Mouse (Mus musculus): ENCODE measurements around the gene Lgi1. TPM values are rescaled to one million over a fixed set of nuclear protein-coding genes. Genes with fewer than 3 reads are reported as not detected.
A peak's percentile ranks its signal among the peaks of the same experiment; 100 is the strongest.

Lgi1 gene
- polyA plus RNA-seq, 1 experiment from 2014 or later = 19.1 TPM

DNA sequence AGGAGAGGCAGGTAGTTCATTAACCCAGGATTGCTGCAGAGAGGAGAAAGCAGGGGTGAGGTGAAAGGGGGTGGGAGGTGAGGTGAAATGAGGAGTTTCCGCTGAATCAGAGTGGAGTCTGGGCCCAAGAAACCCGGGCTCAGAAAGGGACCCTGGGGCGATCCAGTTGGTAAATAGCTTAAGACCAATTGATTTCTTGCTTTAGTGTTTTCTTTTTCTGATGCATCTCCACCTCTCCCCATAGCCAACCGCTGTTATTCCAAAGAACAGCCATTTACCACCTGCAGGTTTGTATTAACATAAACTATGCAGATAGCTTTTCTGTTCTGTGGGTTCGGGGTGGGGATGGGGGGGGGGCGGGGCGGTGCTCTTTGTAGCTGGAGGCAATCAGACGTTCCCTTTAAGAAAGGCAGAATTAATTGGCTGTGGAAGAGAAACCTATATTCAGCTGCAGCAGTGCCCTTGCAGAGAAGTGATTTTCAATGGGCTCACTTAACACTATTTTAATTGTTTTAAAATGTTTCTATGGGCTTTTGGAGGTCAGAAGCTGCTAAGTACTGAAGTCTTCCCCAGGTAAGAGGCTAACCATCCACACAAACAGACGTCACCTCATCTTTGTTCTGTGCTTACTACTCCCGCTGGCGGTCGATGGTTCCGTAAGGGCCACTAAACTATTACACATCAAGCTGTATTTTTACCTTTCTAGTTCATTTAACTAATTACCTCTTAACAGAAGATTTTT is 84.1 kb downstream of the Lgi1 start:
- H3K36me3 ChIP-seq (ENCODE audit: control insufficient read depth, insufficient read depth) = no peaks in the 10 kb centered on the region
- H3K9me3 ChIP-seq (ENCODE audit: control insufficient read depth, low read length) = no peaks in the 10 kb centered on the region
- 6% methylated on average over 13 of the region's 13 CpGs for WGBS
- no peaks in the 10 kb centered on the region for H3K27me3 ChIP-seq (replicated peaks; ENCODE audit: control insufficient read depth, insufficient read depth, low read length)
- peak; percentile 84 for ATAC-seq
- H3K4me1 ChIP-seq (replicated peaks; ENCODE audit: control insufficient read depth, insufficient read depth, low read length) = peaks cover 10% of the 10 kb centered on the region
- peak overlapping the region; percentile 39 for H3K27ac ChIP-seq (ENCODE audit: low read length)
- peak overlapping the region; percentile 39 for H3K9ac ChIP-seq (replicated peaks; ENCODE audit: low read depth, low read length)
- peak overlapping the region; percentile 41 for H3K4me2 ChIP-seq (ENCODE audit: low read length)
- peak overlapping the region; percentile 42 for H3K4me3 ChIP-seq (replicated peaks; ENCODE audit: low read length)

DNA sequence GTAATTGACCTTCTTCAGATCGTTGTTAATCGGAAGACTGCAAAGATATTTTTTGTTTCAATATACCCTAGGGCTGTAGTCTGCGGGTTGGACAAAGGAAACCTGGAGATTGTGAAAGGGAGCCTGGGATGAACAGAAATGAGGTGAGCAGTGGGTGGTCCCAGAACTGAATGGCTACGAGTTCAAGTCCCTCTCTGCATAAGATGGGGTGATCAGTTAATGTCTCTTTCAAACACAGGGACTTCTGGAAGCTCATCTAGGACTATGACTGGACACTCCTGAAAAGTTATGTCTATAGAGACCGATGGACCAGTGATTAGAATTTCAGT is 84.6 kb downstream of the Lgi1 start:
- no peaks in the 10 kb centered on the region for H3K27me3 ChIP-seq (replicated peaks; ENCODE audit: control insufficient read depth, insufficient read depth, low read length)
- H3K4me3 ChIP-seq (replicated peaks; ENCODE audit: low read length) = peak overlapping the region; percentile 42
- WGBS = 28% methylated on average over 5 of the region's 5 CpGs
- H3K4me1 ChIP-seq (replicated peaks; ENCODE audit: control insufficient read depth, insufficient read depth, low read length) = peaks cover 10% of the 10 kb centered on the region
- 0 out of 2 replicates have a peak, but pooled peaks have one; percentile 13 for ATAC-seq
- peak overlapping the region; percentile 39; the same call in 1 of the 2 replicates for H3K27ac ChIP-seq (ENCODE audit: low read length)
- no peaks in the 10 kb centered on the region for H3K36me3 ChIP-seq (ENCODE audit: control insufficient read depth, insufficient read depth)
- no peaks in the 10 kb centered on the region for H3K9me3 ChIP-seq (ENCODE audit: control insufficient read depth, low read length)
- H3K9ac ChIP-seq (replicated peaks; ENCODE audit: low read depth, low read length) = peak overlapping the region; percentile 39; the same call in 1 of the 2 replicates
- H3K4me2 ChIP-seq (ENCODE audit: low read length) = peak overlapping the region; percentile 41

DNA sequence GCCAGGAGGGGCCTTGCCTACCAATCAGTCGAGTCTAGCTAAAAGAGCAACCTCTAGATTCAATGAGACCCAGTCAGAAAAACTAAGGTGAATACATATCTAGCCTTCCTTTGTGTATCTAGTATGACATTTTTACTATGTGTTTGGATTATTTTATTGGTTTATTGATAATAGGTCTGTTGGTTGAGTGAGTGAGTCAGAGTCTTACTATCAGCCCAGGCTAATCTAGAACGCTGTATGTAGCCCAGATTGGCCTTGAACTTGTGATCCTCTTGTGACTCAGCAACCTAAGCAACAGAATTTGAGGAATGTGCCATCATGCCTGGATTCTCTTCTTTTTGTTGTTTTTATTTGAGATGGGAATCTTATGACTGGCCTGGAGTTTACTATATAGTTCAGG is 86.9 kb downstream of the Lgi1 start:
- no peak for ATAC-seq
- Histone ChIP-seq H3K36me3 (ENCODE audit: control insufficient read depth, insufficient read depth) (no peaks in the 10 kb centered on the region), H3K27ac (ENCODE audit: low read length) (no peak overlapping the region), H3K4me1 (replicated peaks; ENCODE audit: control insufficient read depth, insufficient read depth, low read length) (peaks cover 10% of the 10 kb centered on the region), H3K9ac (replicated peaks; ENCODE audit: low read depth, low read length) (no peak overlapping the region), H3K9me3 (ENCODE audit: control insufficient read depth, low read length) (no peaks in the 10 kb centered on the region), H3K27me3 (replicated peaks; ENCODE audit: control insufficient read depth, insufficient read depth, low read length) (no peaks in the 10 kb centered on the region), H3K4me3 (replicated peaks; ENCODE audit: low read length) (no peak overlapping the region), H3K4me2 (ENCODE audit: low read length) (no peak overlapping the region)
- 89% methylated on average over 2 of the region's 2 CpGs for WGBS

DNA sequence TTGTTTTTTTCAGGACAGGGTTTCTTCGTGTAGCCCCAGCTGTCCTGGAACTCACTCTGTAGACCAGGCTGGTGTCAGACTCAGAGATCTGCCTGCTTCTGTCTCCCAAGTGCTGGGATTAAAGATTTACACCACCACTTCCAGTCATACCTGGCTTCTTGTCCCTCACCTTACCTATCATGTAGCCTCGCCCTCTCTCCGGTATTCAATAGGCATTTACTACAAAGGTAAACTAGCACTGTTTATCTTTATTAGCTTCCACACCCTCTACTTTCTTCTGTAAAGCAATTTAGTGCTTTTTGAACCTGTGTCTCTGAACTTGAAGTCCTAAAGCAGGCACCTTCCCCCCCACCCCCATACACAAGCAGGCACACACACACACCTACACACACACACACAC is 87.4 kb downstream of the Lgi1 start:
- H3K27me3 ChIP-seq (replicated peaks; ENCODE audit: control insufficient read depth, insufficient read depth, low read length) = no peaks in the 10 kb centered on the region
- no peak overlapping the region for H3K27ac ChIP-seq (ENCODE audit: low read length)
- 91% methylated on average over 3 of the region's 3 CpGs for WGBS
- H3K9me3 ChIP-seq (ENCODE audit: control insufficient read depth, low read length) = no peaks in the 10 kb centered on the region
- no peak for ATAC-seq
- H3K4me2 ChIP-seq (ENCODE audit: low read length) = no peak overlapping the region
- peaks cover 10% of the 10 kb centered on the region for H3K4me1 ChIP-seq (replicated peaks; ENCODE audit: control insufficient read depth, insufficient read depth, low read length)
- no peak overlapping the region for H3K9ac ChIP-seq (replicated peaks; ENCODE audit: low read depth, low read length)
- no peaks in the 10 kb centered on the region for H3K36me3 ChIP-seq (ENCODE audit: control insufficient read depth, insufficient read depth)
- H3K4me3 ChIP-seq (replicated peaks; ENCODE audit: low read length) = no peak overlapping the region

DNA sequence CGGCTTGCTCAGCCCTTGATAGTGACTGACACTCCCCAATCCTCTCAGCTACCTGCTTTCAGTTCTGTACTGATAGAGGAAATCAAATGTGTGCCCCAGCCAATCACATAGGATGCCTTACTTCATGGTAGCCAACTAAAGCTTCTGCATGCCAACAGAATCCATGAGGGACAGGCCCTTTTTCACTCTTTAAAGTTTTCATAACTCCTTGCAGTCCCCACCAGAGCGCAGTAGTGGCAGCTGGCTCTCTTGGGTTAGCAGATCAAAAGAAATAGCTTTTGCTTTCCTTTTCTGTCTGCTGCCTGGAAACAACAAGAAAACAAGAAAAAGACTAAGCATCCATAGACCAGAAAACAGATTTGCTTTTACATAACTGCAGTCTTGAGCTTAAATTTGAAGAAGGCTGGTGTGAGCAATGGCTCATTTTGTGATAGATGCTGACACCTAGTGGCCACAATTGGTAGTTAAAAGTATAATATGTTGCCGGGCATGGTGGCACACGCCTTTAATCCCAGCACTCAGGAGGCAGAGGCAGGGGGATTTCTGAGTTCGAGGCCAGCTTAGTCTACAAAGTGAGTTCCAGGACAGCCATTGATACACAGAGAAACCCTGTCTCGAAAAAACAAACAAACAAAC is 88.3 kb downstream of the Lgi1 start:
- 43% methylated on average over 6 of the region's 6 CpGs for WGBS
- Histone ChIP-seq H3K27ac (ENCODE audit: low read length) (no peak overlapping the region), H3K4me2 (ENCODE audit: low read length) (no peak overlapping the region), H3K9me3 (ENCODE audit: control insufficient read depth, low read length) (no peaks in the 10 kb centered on the region), H3K36me3 (ENCODE audit: control insufficient read depth, insufficient read depth) (no peaks in the 10 kb centered on the region), H3K9ac (replicated peaks; ENCODE audit: low read depth, low read length) (no peak overlapping the region), H3K27me3 (replicated peaks; ENCODE audit: control insufficient read depth, insufficient read depth, low read length) (no peaks in the 10 kb centered on the region), H3K4me3 (replicated peaks; ENCODE audit: low read length) (no peak overlapping the region), H3K4me1 (replicated peaks; ENCODE audit: control insufficient read depth, insufficient read depth, low read length) (peaks cover 10% of the 10 kb centered on the region)
- peak; percentile 65 for ATAC-seq

DNA sequence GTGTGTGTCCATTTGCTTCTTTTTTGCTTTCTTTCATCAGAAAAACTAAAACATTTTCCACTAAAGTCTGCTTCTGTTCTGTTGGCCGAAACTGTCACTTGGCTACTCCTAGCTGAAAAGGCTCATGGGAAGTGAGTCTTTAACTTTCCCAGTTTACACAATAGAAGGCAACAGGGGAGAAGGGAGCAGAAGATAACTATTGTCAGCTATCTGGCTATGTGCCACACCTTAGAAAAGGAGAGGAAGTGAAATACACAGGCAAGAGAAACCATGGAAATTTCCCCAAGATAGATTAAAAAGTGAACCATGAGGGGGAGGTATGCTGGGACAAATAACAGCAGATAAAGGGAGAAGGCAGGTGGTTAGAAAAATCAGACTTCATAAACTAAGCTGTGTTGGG is 89.9 kb downstream of the Lgi1 start:
- H3K4me2 ChIP-seq (ENCODE audit: low read length) = no peak overlapping the region

DNA sequence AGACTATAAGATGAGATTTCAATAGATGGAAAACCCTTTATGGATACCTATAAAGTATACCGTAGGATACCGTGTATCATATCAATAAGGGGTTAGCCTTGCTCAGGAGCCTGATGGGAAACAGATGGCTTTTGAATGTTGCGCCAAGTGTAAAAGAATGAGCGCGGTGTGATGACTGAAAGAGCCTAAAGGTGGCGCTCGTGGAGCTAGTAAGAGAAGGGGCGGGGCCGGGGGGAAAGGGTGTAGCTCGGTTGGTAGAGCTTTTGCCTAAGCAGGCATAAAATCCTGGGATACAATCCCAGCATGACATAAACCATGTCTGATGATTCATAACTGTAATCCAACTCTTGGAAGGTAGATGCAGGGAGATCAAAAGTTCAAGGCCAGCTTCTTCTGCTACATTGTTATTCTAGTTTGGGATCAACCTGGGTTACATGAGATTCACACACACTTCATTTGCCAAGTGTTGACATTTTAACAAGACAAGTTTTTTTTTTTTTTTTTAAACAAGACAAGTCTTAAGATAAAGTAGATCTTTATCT is 90.6 kb downstream of the Lgi1 start:
- Histone ChIP-seq H3K36me3 (ENCODE audit: control insufficient read depth, insufficient read depth) (no peaks in the 10 kb centered on the region), H3K4me2 (ENCODE audit: low read length) (no peak overlapping the region), H3K4me1 (replicated peaks; ENCODE audit: control insufficient read depth, insufficient read depth, low read length) (no peaks in the 10 kb centered on the region), H3K27me3 (replicated peaks; ENCODE audit: control insufficient read depth, insufficient read depth, low read length) (no peaks in the 10 kb centered on the region), H3K9ac (replicated peaks; ENCODE audit: low read depth, low read length) (no peak overlapping the region), H3K4me3 (replicated peaks; ENCODE audit: low read length) (no peak overlapping the region), H3K9me3 (ENCODE audit: control insufficient read depth, low read length) (no peaks in the 10 kb centered on the region), H3K27ac (ENCODE audit: low read length) (no peak overlapping the region)
- no peak for ATAC-seq
- 72% methylated on average over 10 of the region's 10 CpGs for WGBS

More for the DNA sequence above, 89.9 kb downstream of the Lgi1 start:
- no peaks in the 10 kb centered on the region for H3K4me1 ChIP-seq (replicated peaks; ENCODE audit: control insufficient read depth, insufficient read depth, low read length)
- no peaks in the 10 kb centered on the region for H3K27me3 ChIP-seq (replicated peaks; ENCODE audit: control insufficient read depth, insufficient read depth, low read length)
- WGBS = 92% methylated on average over 1 of the region's 1 CpGs
- no peak overlapping the region for H3K27ac ChIP-seq (ENCODE audit: low read length)
- no peaks in the 10 kb centered on the region for H3K36me3 ChIP-seq (ENCODE audit: control insufficient read depth, insufficient read depth)
- H3K4me3 ChIP-seq (replicated peaks; ENCODE audit: low read length) = no peak overlapping the region
- no peak overlapping the region for H3K9ac ChIP-seq (replicated peaks; ENCODE audit: low read depth, low read length)
- H3K9me3 ChIP-seq (ENCODE audit: control insufficient read depth, low read length) = no peaks in the 10 kb centered on the region
- no peak for ATAC-seq

DNA sequence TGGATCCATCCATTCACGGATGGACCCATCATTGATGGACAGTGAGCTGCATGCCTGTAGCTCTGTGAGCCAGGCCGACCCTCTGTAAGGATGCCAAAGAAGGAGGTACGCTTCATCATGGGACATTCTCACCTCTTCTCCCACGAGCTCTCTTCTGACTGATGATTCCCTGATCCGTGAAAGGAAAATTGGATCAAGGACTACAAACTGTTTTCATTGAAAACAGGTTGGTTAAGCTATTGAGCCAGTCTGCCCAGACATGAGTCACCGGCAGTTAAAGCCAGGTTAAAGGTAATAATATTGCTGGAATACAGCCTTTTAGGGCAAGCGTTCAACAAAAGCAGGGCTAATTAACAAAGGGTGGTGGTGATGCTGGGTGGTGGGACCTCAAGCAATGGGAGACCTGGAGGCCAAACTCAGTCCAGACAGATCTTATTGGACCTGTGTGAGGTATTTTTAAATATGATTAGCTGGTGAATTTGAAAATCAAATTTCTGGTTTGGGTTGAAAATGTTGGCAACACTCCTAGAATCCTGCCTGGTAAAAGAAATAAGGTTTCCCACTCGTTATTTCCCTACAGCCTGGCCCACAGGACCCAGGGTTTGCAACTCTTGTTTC is 92.0 kb downstream of the Lgi1 start:
- no peak for ATAC-seq
- H3K9ac ChIP-seq (replicated peaks; ENCODE audit: low read depth, low read length) = no peak overlapping the region

DNA sequence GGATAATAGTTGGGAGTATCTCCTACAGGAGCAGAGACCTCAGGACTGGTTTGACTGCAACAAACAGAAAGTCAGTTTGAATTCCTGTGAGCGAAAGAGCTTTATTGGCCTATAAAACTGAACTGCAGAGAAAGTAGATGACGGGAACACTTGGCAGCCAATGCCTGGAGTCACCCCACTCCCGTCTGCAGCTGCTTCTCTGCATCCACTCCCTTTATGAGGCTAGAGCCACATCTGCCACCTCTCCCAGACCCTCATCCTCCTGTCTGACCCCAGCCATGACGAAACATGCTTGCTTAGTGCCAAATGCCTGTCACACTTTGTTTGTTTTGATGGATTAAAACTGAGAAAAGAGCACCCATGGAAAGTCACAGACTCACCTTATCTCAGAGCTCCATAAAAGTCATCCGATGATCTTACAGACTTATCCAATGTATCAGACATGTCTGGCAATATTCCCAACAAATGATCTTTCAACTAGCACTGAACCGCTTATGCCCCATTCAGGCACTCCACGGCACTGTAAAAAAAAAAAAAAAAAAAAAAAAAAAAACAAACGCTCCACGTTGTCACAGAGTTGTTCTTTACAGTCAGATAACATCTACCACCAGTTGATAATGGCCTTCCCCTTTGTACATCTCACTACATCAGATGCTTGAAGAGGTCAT is 93.8 kb downstream of the Lgi1 start:
- H3K27ac ChIP-seq (ENCODE audit: low read length) = no peak overlapping the region
- no peaks in the 10 kb centered on the region for H3K36me3 ChIP-seq (ENCODE audit: control insufficient read depth, insufficient read depth)
- H3K9me3 ChIP-seq (ENCODE audit: control insufficient read depth, low read length) = peaks cover 2% of the 10 kb centered on the region; the same call in 1 of the 2 replicates
- H3K27me3 ChIP-seq (replicated peaks; ENCODE audit: control insufficient read depth, insufficient read depth, low read length) = no peaks in the 10 kb centered on the region
- H3K9ac ChIP-seq (replicated peaks; ENCODE audit: low read depth, low read length) = no peak overlapping the region
- WGBS = 83% methylated on average over 9 of the region's 9 CpGs
- no peak overlapping the region for H3K4me3 ChIP-seq (replicated peaks; ENCODE audit: low read length)
- no peak for ATAC-seq
- no peak overlapping the region for H3K4me2 ChIP-seq (ENCODE audit: low read length)
- no peaks in the 10 kb centered on the region for H3K4me1 ChIP-seq (replicated peaks; ENCODE audit: control insufficient read depth, insufficient read depth, low read length)

More for the DNA sequence above, 92.0 kb downstream of the Lgi1 start:
- 73% methylated on average over 8 of the region's 8 CpGs for WGBS
- no peak overlapping the region for H3K27ac ChIP-seq (ENCODE audit: low read length)
- no peak overlapping the region for H3K4me2 ChIP-seq (ENCODE audit: low read length)
- peaks cover 2% of the 10 kb centered on the region; the same call in 1 of the 2 replicates for H3K9me3 ChIP-seq (ENCODE audit: control insufficient read depth, low read length)
- H3K36me3 ChIP-seq (ENCODE audit: control insufficient read depth, insufficient read depth) = no peaks in the 10 kb centered on the region
- H3K4me1 ChIP-seq (replicated peaks; ENCODE audit: control insufficient read depth, insufficient read depth, low read length) = no peaks in the 10 kb centered on the region
- H3K27me3 ChIP-seq (replicated peaks; ENCODE audit: control insufficient read depth, insufficient read depth, low read length) = no peaks in the 10 kb centered on the region
- no peak overlapping the region for H3K4me3 ChIP-seq (replicated peaks; ENCODE audit: low read length)

Data from forebrain, embryonic 16.5 days (tissue).